23 mouse cellular contexts compared by ENCODE assay signal in genomic region chr1:53630011-53630410, GRCm38 (mm10).
"Had no signal": no experiment of that assay in that cellular context is flagged by ENCODE, and none has a peak within 500 bp of the region (broad histone marks: within the 10 kb centered on the region; RNA-seq: fewer than 3 reads in every experiment).

No protein-coding gene starts in this region.

- ATAC-seq: forebrain, postnatal 0 days; hindbrain, postnatal 0 days; intestine, embryonic 16.5 days had no signal

- H3K4me3 ChIP-seq: heart, adult 2 months; heart, embryonic 13.5 days; heart, embryonic 15.5 days; hindbrain, embryonic 13.5 days; hindbrain, embryonic 15.5 days; limb, embryonic 13.5 days; limb, embryonic 15.5 days had no signal

- H3K9ac ChIP-seq: forebrain, postnatal 0 days; heart, embryonic 13.5 days; heart, embryonic 15.5 days; hindbrain, embryonic 13.5 days; hindbrain, embryonic 15.5 days; limb, embryonic 13.5 days; limb, embryonic 15.5 days had no signal

- H3K36me3 ChIP-seq: heart, embryonic 13.5 days; heart, embryonic 15.5 days; hindbrain, embryonic 13.5 days; hindbrain, embryonic 15.5 days; limb, embryonic 13.5 days; limb, embryonic 15.5 days had no signal

- H3K27me3 ChIP-seq: heart, embryonic 13.5 days; heart, embryonic 15.5 days; hindbrain, embryonic 13.5 days; hindbrain, embryonic 15.5 days; limb, embryonic 13.5 days; limb, embryonic 15.5 days had no signal

- H3K9me3 ChIP-seq: heart, embryonic 13.5 days; heart, embryonic 15.5 days; hindbrain, embryonic 13.5 days; hindbrain, embryonic 15.5 days; limb, embryonic 13.5 days; limb, embryonic 15.5 days had no signal

- H3K4me2 ChIP-seq: heart, embryonic 11.5 days; heart, embryonic 13.5 days; heart, embryonic 15.5 days; hindbrain, embryonic 13.5 days; hindbrain, embryonic 15.5 days; limb, embryonic 13.5 days; limb, embryonic 15.5 days had no signal

- H3K4me1 ChIP-seq: heart, embryonic 15.5 days; hindbrain, embryonic 13.5 days; hindbrain, embryonic 15.5 days; limb, embryonic 13.5 days; limb, embryonic 15.5 days had no signal

- H3K27ac ChIP-seq: heart, adult 2 months; heart, embryonic 13.5 days; heart, embryonic 15.5 days; hindbrain, embryonic 13.5 days; hindbrain, embryonic 15.5 days; hindbrain, postnatal 0 days; limb, embryonic 13.5 days; limb, embryonic 15.5 days had no signal

- DNase-seq: forebrain, postnatal 0 days; gastrocnemius, postnatal 14 days; gastrocnemius, postnatal 36 days; heart, adult 11 months; heart, adult 2 months; heart, postnatal 14 days; heart, postnatal 36 days; kidney, adult 11 months; kidney, adult 8-10 months; kidney, postnatal 14 days; kidney, postnatal 36 days; layer of hippocampus, adult 9-11 months; layer of hippocampus, postnatal 36 days; left cerebral cortex, postnatal 4 days had no signal
